Mouse (Mus musculus) adrenal gland, adult 18-20 months (tissue): ENCODE data around the gene Olfr1493-ps1. TPM values are rescaled to one million over a fixed set of nuclear protein-coding genes. Genes with fewer than 3 reads are reported as not detected.

ENCODE experiments used
- DNase-seq, 2 experiments: peaks; one replicate each; pipeline ENCODE4 v3.0.0; 2021 to 2022; ENCODE audit warnings: low spot score in 2 of 2
- long read RNA-seq, 2 experiments: library from polyadenylated mRNA; stranded (forward); transcript quantifications; one replicate each; pipeline ENCODE4 v2.0.0; 2021
- total RNA-seq, 2 experiments: library from RNA; stranded (reverse); gene quantifications; 1 replicate in 1 of 2; 2 replicates in 1 of 2; pipeline ENCODE4 v1.2.3; 2021

The Olfr1493-ps1 gene
- total RNA-seq: not detected
- long read RNA-seq, experiment 1: 0 reads
- long read RNA-seq, experiment 2: 0 reads

GRCm38 (mm10) chr19:13722978-13723377 is at the start of gene Olfr1493-ps1:
Gene Olfr1493-ps1, plus strand, starts transcription at chr19:13723278.
- DNase-seq: no peak

GRCm38 (mm10) chr19:13696968-13697367 is 26.1 kb upstream of the Olfr1493-ps1 start, which contains the start of gene Olfr1491:
Gene Olfr1491, plus strand, starts transcription at chr19:13697268.
- no peak for DNase-seq

GRCm38 (mm10) chr19:13739428-13739827 is 16.4 kb downstream of the Olfr1493-ps1 start, which contains the start of gene Olfr1494:
Gene Olfr1494, plus strand, starts transcription at chr19:13739728.
- no peak for DNase-seq

- no peak for DNase-seq
Measured at GRCm38 (mm10) chr19:13749366-13749765, 26.3 kb downstream of the Olfr1493-ps1 start.

GRCm38 (mm10) chr19:13764306-13764705 is 41.2 kb downstream of the Olfr1493-ps1 start, which contains the start of gene Olfr1495:
Gene Olfr1495, plus strand, starts transcription at chr19:13764606.
- no peak for DNase-seq

- no peak for DNase-seq
Measured at GRCm38 (mm10) chr19:13768565-13769276, 45.6 kb downstream of the Olfr1493-ps1 start.

- no peak for DNase-seq
Measured at GRCm38 (mm10) chr19:13777578-13777977, 54.5 kb downstream of the Olfr1493-ps1 start, which contains the start of gene Olfr1496. Gene Olfr1496, plus strand, starts transcription at chr19:13777878.

Other genes starting within 250 kb of the Olfr1493-ps1 start
- gene Olfr1475, start 243.1 kb upstream of the Olfr1493-ps1 start, total RNA-seq: not detected
- not detected for gene Olfr1477, start 222.7 kb upstream of the Olfr1493-ps1 start, total RNA-seq
- not detected for gene Olfr1480, start 195.4 kb upstream of the Olfr1493-ps1 start, total RNA-seq
- gene Olfr1484, start 139.8 kb upstream of the Olfr1493-ps1 start, total RNA-seq: not detected
- gene Olfr1487, start 105.9 kb upstream of the Olfr1493-ps1 start, total RNA-seq: not detected
- not detected for gene Olfr1489, start 91.7 kb upstream of the Olfr1493-ps1 start, total RNA-seq
- gene Olfr1490, start 72.2 kb upstream of the Olfr1493-ps1 start, total RNA-seq: not detected
- not detected for gene Olfr1491, start 26.0 kb upstream of the Olfr1493-ps1 start, total RNA-seq
- gene Olfr1494, start 16.4 kb downstream of the Olfr1493-ps1 start, total RNA-seq: not detected
- gene Olfr1495, start 41.3 kb downstream of the Olfr1493-ps1 start, total RNA-seq: not detected
- not detected for gene Olfr1496, start 54.6 kb downstream of the Olfr1493-ps1 start, total RNA-seq
- gene Olfr1497, start 74.9 kb downstream of the Olfr1493-ps1 start, total RNA-seq: not detected
- gene Olfr1499, start 96.2 kb downstream of the Olfr1493-ps1 start, total RNA-seq: not detected
- not detected for gene Olfr1500, start 107.2 kb downstream of the Olfr1493-ps1 start, total RNA-seq
- not detected for gene Olfr1501, start 127.4 kb downstream of the Olfr1493-ps1 start, total RNA-seq
- not detected for gene Olfr1502, start 138.5 kb downstream of the Olfr1493-ps1 start, total RNA-seq
- gene Olfr1504, start 174.7 kb downstream of the Olfr1493-ps1 start, total RNA-seq: not detected
- gene Olfr1505, start 190.3 kb downstream of the Olfr1493-ps1 start, total RNA-seq: not detected